Mouse (Mus musculus) heart, adult 2 months (tissue): ENCODE measurements around the gene Mtr. TPM values are rescaled to one million over a fixed set of nuclear protein-coding genes. Genes with fewer than 3 reads are reported as not detected.

Experiments
- DNase-seq, 2 experiments: peaks; one replicate each; pipeline ENCODE4 v3.0.0; 2021
- H3K27ac ChIP-seq: fragments of 200-600 bp; 2 replicates; pipeline ENCODE4 v1.8.1; 2022
- H3K27me3 ChIP-seq: fragments of 200-500 bp; 2 replicates; pipeline ENCODE4 v1.6.1; 2012; ENCODE audit warnings: mild to moderate bottlenecking, low read length, inconsistent platforms, mixed read lengths; ENCODE audit not compliant: control insufficient read depth, insufficient read depth
- H3K36me3 ChIP-seq: fragments of 200-500 bp; 2 replicates; pipeline ENCODE4 v1.6.1; 2012; ENCODE audit warnings: low read length, inconsistent platforms; ENCODE audit not compliant: control insufficient read depth, insufficient read depth
- H3K4me1 ChIP-seq: fragments of 200-500 bp; 2 replicates; pipeline ENCODE4 v1.6.1; 2011; ENCODE audit warnings: low read length; ENCODE audit not compliant: control insufficient read depth, insufficient read depth
- H3K4me3 ChIP-seq: fragments of 200-600 bp; 2 replicates; pipeline ENCODE4 v1.8.1; 2022
- H3K79me2 ChIP-seq: fragments of 200-500 bp; replicated peaks from 2 replicates; pipeline ENCODE4 v1.6.1; 2012; ENCODE audit warnings: mild to moderate bottlenecking, inconsistent platforms, low read length, moderate library complexity, mixed read lengths; ENCODE audit not compliant: control insufficient read depth, insufficient read depth
- H3K9ac ChIP-seq: fragments of 200-500 bp; 2 replicates; pipeline ENCODE4 v1.6.1; 2012; ENCODE audit warnings: low read depth, mild to moderate bottlenecking, control low read depth, inconsistent platforms, low read length, mixed read lengths
- CTCF ChIP-seq: fragments of 200-600 bp; IDR thresholded peaks from 2 replicates; pipeline ENCODE4 v1.8.1; 2022; ENCODE audit warnings: antibody characterized with exemption, mild to moderate bottlenecking, moderate library complexity
- EP300 ChIP-seq: fragments of 200-500 bp; IDR thresholded peaks from 2 replicates; pipeline ENCODE4 v1.6.1; 2011; ENCODE audit warnings: low read depth, low read length, control low read depth; ENCODE audit not compliant: insufficient read depth
- POLR2A ChIP-seq: fragments of 200-500 bp; IDR thresholded peaks from 2 replicates; pipeline ENCODE4 v1.6.1; 2011; ENCODE audit warnings: mild to moderate bottlenecking, low read depth, low read length, control low read depth; ENCODE audit not compliant: insufficient read depth
- WGBS: fragments of 180-500 bp; shearing (Covaris S2); methylation state at CpG from one replicate; pipeline ENCODE4 v1.1.7; 2018; 5-methylcytosine and 5-hydroxymethylcytosine counted together
- intact Hi-C: fragments of 180-260 bp; cut with DNase I; formaldehyde crosslinking; loops from one replicate; pipeline ENCODE4 v1.15.1; 2025
- polyA plus RNA-seq: library from polyadenylated mRNA; depleted of rRNA; stranded (reverse); fragments of >200 nt; gene quantifications from 2 replicates; pipeline ENCODE4 v1.2.3, GENCODE M21; 2012
- total RNA-seq, 2 experiments: library from RNA; stranded (reverse); gene quantifications; 2 replicates each; pipeline ENCODE4 v1.2.3; 2021

Gene Mtr
- total and polyA plus RNA-seq, 3 experiments = 42.2 to 103 (median 88.1) TPM

DNA sequence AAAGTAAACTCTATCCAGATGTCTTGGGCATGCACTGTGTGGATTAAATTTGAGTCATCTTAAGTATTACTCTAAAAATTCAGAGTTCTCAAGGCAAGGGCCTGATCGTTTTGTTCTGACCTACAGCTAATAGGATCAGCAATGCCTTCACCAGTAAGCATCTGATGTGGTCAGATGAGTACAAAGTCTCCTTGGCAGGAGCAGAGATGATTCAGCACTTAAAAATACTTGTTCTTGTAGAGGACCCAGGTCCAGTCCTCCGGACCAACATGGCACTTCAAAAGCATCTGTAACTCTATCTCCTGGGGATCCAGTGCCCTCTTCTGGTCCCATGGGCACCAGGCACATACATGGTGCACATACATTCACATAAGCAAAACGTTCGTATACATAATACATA is 25.8 kb downstream of the Mtr start:
- H3K27me3 ChIP-seq = no peaks in the 10 kb centered on the region
- intact Hi-C loops = no loop called here
- DNase-seq = no peak
- WGBS = 88% methylated on average over 4 of the region's 4 CpGs
- no peak for TF ChIP-seq POLR2A
- TF ChIP-seq EP300 = no peak
- TF ChIP-seq CTCF = no peak
- no peak overlapping the region for H3K27ac ChIP-seq
- no peak overlapping the region for H3K9ac ChIP-seq
- H3K79me2 ChIP-seq = no peaks in the 10 kb centered on the region
- no peaks in the 10 kb centered on the region for H3K4me1 ChIP-seq
- H3K36me3 ChIP-seq = no peaks in the 10 kb centered on the region; the same call in 1 of the 2 replicates
- no peak overlapping the region for H3K4me3 ChIP-seq

- 94% methylated on average over 4 of the region's 4 CpGs for WGBS
- TF ChIP-seq POLR2A = no peak
- TF ChIP-seq EP300 = no peak
- TF ChIP-seq CTCF = no peak
- intact Hi-C loops = no loop called here
- H3K27me3 ChIP-seq = no peaks in the 10 kb centered on the region
- no peak overlapping the region for H3K9ac ChIP-seq
- no peak overlapping the region for H3K27ac ChIP-seq
- no peak overlapping the region for H3K4me3 ChIP-seq
- no peaks in the 10 kb centered on the region for H3K79me2 ChIP-seq
- no peak for DNase-seq
- H3K4me1 ChIP-seq = no peaks in the 10 kb centered on the region
- H3K36me3 ChIP-seq = peaks cover 7% of the 10 kb centered on the region
Observed at GRCm38 (mm10) chr13:12228248-12228647, 29.7 kb downstream of the Mtr start.

DNA sequence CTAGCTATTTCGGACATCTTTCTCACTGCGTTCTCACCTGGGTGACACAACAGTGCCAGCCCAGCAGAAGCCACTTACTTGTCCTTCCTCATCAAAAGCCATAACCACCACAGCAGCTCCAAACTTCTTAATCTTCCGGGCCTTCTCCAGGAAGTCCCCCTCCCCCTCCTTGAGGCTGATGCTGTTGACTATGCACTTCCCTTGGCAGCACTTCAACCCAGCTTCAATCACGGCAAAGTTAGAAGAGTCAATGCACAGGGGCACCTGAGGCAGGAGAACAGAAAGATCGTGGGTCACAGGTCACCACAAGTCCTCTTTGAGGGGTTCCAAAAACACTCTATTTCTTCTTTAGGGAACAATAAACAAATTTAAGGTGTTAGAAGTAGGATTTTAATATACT is 30.3 kb downstream of the Mtr start:
- H3K27me3 ChIP-seq = no peaks in the 10 kb centered on the region
- H3K4me3 ChIP-seq = no peak overlapping the region
- no peak overlapping the region for H3K27ac ChIP-seq
- H3K9ac ChIP-seq = no peak overlapping the region
- DNase-seq = no peak
- intact Hi-C loops = no loop called here
- TF ChIP-seq CTCF (no peak), EP300 (no peak), POLR2A (no peak)
- H3K4me1 ChIP-seq = no peaks in the 10 kb centered on the region
- WGBS = 66% methylated on average over 5 of the region's 5 CpGs
- peaks cover 7% of the 10 kb centered on the region for H3K36me3 ChIP-seq
- no peaks in the 10 kb centered on the region for H3K79me2 ChIP-seq

- intact Hi-C loops = no loop called here
- no peak overlapping the region for H3K4me3 ChIP-seq
- H3K9ac ChIP-seq = no peak overlapping the region
- no peaks in the 10 kb centered on the region for H3K27me3 ChIP-seq
- no peaks in the 10 kb centered on the region for H3K4me1 ChIP-seq
- H3K36me3 ChIP-seq = peaks cover 6% of the 10 kb centered on the region; the same call in 1 of the 2 replicates
- H3K27ac ChIP-seq = no peak overlapping the region
- 91% methylated on average over 14 of the region's 14 CpGs for WGBS
- no peak for TF ChIP-seq CTCF
- no peak for TF ChIP-seq EP300
- TF ChIP-seq POLR2A = no peak
- no peaks in the 10 kb centered on the region for H3K79me2 ChIP-seq
- no peak for DNase-seq
Observed at GRCm38 (mm10) chr13:12218603-12219002, 39.3 kb downstream of the Mtr start.

- Histone ChIP-seq H3K27me3 (no peaks in the 10 kb centered on the region), H3K4me1 (0 out of 2 replicates have a peak, but pooled peaks cover 1% of the 10 kb centered on the region), H3K27ac (no peak overlapping the region), H3K79me2 (no peaks in the 10 kb centered on the region), H3K36me3 (peaks cover 6% of the 10 kb centered on the region), H3K9ac (no peak overlapping the region), H3K4me3 (no peak overlapping the region)
- intact Hi-C loops = no loop called here
- TF ChIP-seq EP300 = no peak
- no peak for TF ChIP-seq POLR2A
- TF ChIP-seq CTCF = no peak
- WGBS = 49% methylated on average over 5 of the region's 5 CpGs
- DNase-seq = no peak
Observed at GRCm38 (mm10) chr13:12214922-12215321, 43.0 kb downstream of the Mtr start.

DNA sequence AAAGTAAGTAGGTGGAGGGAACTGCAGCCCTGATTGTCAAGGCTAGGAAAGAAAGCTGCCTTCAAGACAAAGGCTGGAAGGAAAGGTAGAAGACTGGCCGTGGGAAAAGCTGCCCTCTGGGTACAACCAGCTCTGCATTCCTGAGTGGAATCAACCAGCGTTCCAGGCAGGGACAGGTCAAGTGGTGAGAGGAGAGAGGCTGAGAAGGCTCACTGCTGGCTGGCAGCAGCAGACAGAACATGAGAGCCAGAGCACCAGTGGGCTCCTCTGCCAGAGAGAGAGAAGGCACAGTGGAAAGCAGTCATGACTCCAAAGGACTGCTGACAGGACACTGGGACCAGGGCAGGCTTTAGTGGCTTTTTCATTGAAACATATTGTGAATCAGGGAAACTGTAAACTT is 46.9 kb downstream of the Mtr start:
- H3K4me1 ChIP-seq = 0 out of 2 replicates have a peak, but pooled peaks cover 1% of the 10 kb centered on the region
- H3K27ac ChIP-seq = peak overlapping the region; percentile 31
- 34% methylated on average over 2 of the region's 2 CpGs for WGBS
- no peak for TF ChIP-seq POLR2A
- TF ChIP-seq CTCF = no peak
- 0 out of 2 replicates have a peak, but pooled peaks have one; percentile 37 for TF ChIP-seq EP300
- H3K36me3 ChIP-seq = peaks cover 4% of the 10 kb centered on the region
- intact Hi-C loops = loop anchor here (2.0 kb wide), 2 partner anchors 48 to 62 kb away; partner anchors contain the start of gene Mtr
- H3K79me2 ChIP-seq = no peaks in the 10 kb centered on the region
- peak in 1 of 2 experiments; percentile 47 for DNase-seq
- H3K27me3 ChIP-seq = no peaks in the 10 kb centered on the region
- no peak overlapping the region for H3K4me3 ChIP-seq
- no peak overlapping the region for H3K9ac ChIP-seq
